Mouse (Mus musculus): ENCODE measurements at regions not wholly inside any gene's neighbourhood (a gene's known extent, or its start where the extent isn't known, plus 50 kb on each side); places are given as distances from the start of the nearest gene placed in this dataset.

GRCm38 (mm10) chr17:61127767-61128166, 1753.3 kb downstream of the Efna5 start:
- no peak for ATAC-seq (ENCODE audit: low FRiP score)
- H3K27me3 ChIP-seq (ENCODE audit: insufficient read depth, low read length), result no peaks in the 10 kb centered on the region
- no peak overlapping the region for H3K9ac ChIP-seq (replicated peaks; ENCODE audit: low read length, poor library complexity, severe bottlenecking)
- DNase-seq (ENCODE audit: low spot score), result no peak
- H3K4me1 ChIP-seq (ENCODE audit: insufficient read depth, low read length), result no peaks in the 10 kb centered on the region
- no peaks in the 10 kb centered on the region for H3K36me3 ChIP-seq (ENCODE audit: insufficient read depth, low read length)
- no peaks in the 10 kb centered on the region for H3K9me3 ChIP-seq (ENCODE audit: low read length)
- H3K4me2 ChIP-seq (ENCODE audit: low read depth, low read length, poor library complexity, severe bottlenecking), result no peak overlapping the region
- no peak for TF ChIP-seq CTCF (IDR thresholded peaks at IDR 0.05)
- H3K4me3 ChIP-seq (ENCODE audit: low read depth, low read length), result no peak overlapping the region
- WGBS, result 80% methylated on average over 1 of the region's 1 CpGs
- no peak overlapping the region for H3K27ac ChIP-seq (ENCODE audit: low read depth, low read length)

DNA sequence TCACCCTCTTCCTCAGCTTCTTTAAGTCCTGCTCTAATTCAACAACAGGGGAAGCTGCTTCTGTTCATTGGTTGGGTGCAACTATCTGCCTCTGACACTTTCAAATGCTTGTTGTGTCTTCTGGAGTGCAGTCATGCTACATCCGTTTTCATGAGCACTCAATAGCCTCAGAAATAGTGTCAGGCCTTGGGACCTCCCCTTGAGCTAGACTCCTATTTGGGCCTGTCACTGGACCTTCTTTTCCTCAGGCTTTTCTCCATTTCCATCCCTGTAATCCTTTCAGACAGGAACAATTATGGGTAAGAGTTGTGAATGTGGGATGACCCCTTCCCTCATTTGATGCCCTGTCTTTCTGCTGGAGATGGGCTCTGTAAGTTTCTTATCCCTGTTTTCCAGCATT, 1774.8 kb downstream of the Efna5 start:
- Histone ChIP-seq H3K4me2 (ENCODE audit: low read depth, low read length, poor library complexity, severe bottlenecking) (no peak overlapping the region), H3K4me3 (ENCODE audit: low read depth, low read length) (no peak overlapping the region), H3K27ac (ENCODE audit: low read depth, low read length) (no peak overlapping the region), H3K9ac (replicated peaks; ENCODE audit: low read length, poor library complexity, severe bottlenecking) (no peak overlapping the region), H3K9me3 (ENCODE audit: low read length) (no peaks in the 10 kb centered on the region), H3K4me1 (ENCODE audit: insufficient read depth, low read length) (no peaks in the 10 kb centered on the region), H3K36me3 (ENCODE audit: insufficient read depth, low read length) (no peaks in the 10 kb centered on the region), H3K27me3 (ENCODE audit: insufficient read depth, low read length) (no peaks in the 10 kb centered on the region)
- WGBS, result 85% methylated on average over 1 of the region's 1 CpGs
- no peak for TF ChIP-seq CTCF (IDR thresholded peaks at IDR 0.05)
- ATAC-seq (ENCODE audit: low FRiP score) (no peak), DNase-seq (ENCODE audit: low spot score) (no peak)

DNA sequence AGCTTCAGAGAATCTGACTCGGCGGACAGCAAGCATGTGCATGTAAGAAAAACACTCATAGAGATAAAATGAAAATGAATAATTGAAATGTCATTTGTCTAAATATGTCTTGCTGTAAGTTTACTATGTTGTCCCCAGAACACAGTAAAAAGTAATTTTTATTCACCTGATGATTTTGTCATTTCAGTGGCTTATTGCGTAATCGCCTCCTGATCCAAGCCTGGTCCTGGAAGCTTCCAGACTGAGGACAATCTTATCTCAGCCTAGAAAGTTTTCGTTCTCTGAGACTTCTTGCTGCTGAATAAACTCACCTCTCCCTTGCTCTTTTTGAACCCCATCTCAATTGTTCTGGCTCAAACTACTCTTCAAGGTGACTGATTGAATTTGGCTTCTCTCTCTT, 1820.7 kb downstream of the Efna5 start:
- no peak for ATAC-seq (ENCODE audit: low FRiP score)
- Histone ChIP-seq H3K27ac (ENCODE audit: low read depth, low read length) (no peak overlapping the region), H3K4me3 (ENCODE audit: low read depth, low read length) (no peak overlapping the region), H3K9me3 (ENCODE audit: low read length) (no peaks in the 10 kb centered on the region), H3K27me3 (ENCODE audit: insufficient read depth, low read length) (no peaks in the 10 kb centered on the region), H3K4me2 (ENCODE audit: low read depth, low read length, poor library complexity, severe bottlenecking) (no peak overlapping the region), H3K9ac (replicated peaks; ENCODE audit: low read length, poor library complexity, severe bottlenecking) (no peak overlapping the region), H3K36me3 (ENCODE audit: insufficient read depth, low read length) (no peaks in the 10 kb centered on the region), H3K4me1 (ENCODE audit: insufficient read depth, low read length) (no peaks in the 10 kb centered on the region)
- 94% methylated on average over 5 of the region's 5 CpGs for WGBS
- DNase-seq (ENCODE audit: low spot score), result no peak
- TF ChIP-seq CTCF (IDR thresholded peaks at IDR 0.05), result no peak

- H3K36me3 ChIP-seq (ENCODE audit: insufficient read depth, low read length), result no peaks in the 10 kb centered on the region
- no peak overlapping the region for H3K4me2 ChIP-seq (ENCODE audit: low read depth, low read length, poor library complexity, severe bottlenecking)
- no peak for TF ChIP-seq CTCF (IDR thresholded peaks at IDR 0.05)
- no peak overlapping the region for H3K4me3 ChIP-seq (ENCODE audit: low read depth, low read length)
- ATAC-seq (ENCODE audit: low FRiP score) (no peak), DNase-seq (ENCODE audit: low spot score) (no peak)
- no peak overlapping the region for H3K9ac ChIP-seq (replicated peaks; ENCODE audit: low read length, poor library complexity, severe bottlenecking)
- H3K4me1 ChIP-seq (ENCODE audit: insufficient read depth, low read length), result no peaks in the 10 kb centered on the region
- H3K27ac ChIP-seq (ENCODE audit: low read depth, low read length), result no peak overlapping the region
- no peaks in the 10 kb centered on the region for H3K27me3 ChIP-seq (ENCODE audit: insufficient read depth, low read length)
- WGBS, result 100% methylated on average over 2 of the region's 2 CpGs
- no peaks in the 10 kb centered on the region for H3K9me3 ChIP-seq (ENCODE audit: low read length)
These were observed 1822.6 kb downstream of the Efna5 start for GRCm38 (mm10) chr17:61058471-61058870.

- no peak overlapping the region for H3K4me3 ChIP-seq (ENCODE audit: low read depth, low read length)
- no peaks in the 10 kb centered on the region for H3K9me3 ChIP-seq (ENCODE audit: low read length)
- no peak for TF ChIP-seq CTCF (IDR thresholded peaks at IDR 0.05)
- WGBS, result 29% methylated on average over 4 of the region's 4 CpGs
- H3K27ac ChIP-seq (ENCODE audit: low read depth, low read length), result no peak overlapping the region
- no peak overlapping the region for H3K4me2 ChIP-seq (ENCODE audit: low read depth, low read length, poor library complexity, severe bottlenecking)
- no peaks in the 10 kb centered on the region for H3K36me3 ChIP-seq (ENCODE audit: insufficient read depth, low read length)
- no peak for DNase-seq (ENCODE audit: low spot score)
- H3K9ac ChIP-seq (replicated peaks; ENCODE audit: low read length, poor library complexity, severe bottlenecking), result no peak overlapping the region
- ATAC-seq (ENCODE audit: low FRiP score), result no peak
- no peaks in the 10 kb centered on the region for H3K27me3 ChIP-seq (ENCODE audit: insufficient read depth, low read length)
- H3K4me1 ChIP-seq (ENCODE audit: insufficient read depth, low read length), result no peaks in the 10 kb centered on the region
These were observed 1847.4 kb downstream of the Efna5 start for GRCm38 (mm10) chr17:61033544-61034251.

DNA sequence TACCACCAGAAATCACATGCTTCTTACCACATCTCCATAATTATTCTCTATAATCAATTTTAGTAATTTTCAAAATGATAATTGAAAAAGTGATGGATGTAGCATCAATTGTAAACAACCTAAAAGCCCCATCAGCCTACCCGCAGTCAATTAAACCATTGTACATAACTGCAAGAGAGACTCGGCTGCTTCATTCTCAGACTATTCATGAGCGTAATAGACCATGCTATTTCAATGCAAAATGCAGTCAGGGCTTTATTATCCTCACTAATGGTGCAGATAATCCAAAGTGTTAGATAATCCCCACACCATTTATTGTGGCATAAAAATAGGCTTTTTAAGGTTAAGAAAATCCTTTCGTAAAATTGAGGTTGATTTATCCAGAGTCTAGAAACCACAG, 1862.5 kb downstream of the Efna5 start:
- Histone ChIP-seq H3K4me2 (ENCODE audit: low read depth, low read length, poor library complexity, severe bottlenecking) (no peak overlapping the region), H3K4me3 (ENCODE audit: low read depth, low read length) (no peak overlapping the region), H3K36me3 (ENCODE audit: insufficient read depth, low read length) (no peaks in the 10 kb centered on the region), H3K9ac (replicated peaks; ENCODE audit: low read length, poor library complexity, severe bottlenecking) (no peak overlapping the region), H3K27ac (ENCODE audit: low read depth, low read length) (no peak overlapping the region), H3K9me3 (ENCODE audit: low read length) (no peaks in the 10 kb centered on the region), H3K4me1 (ENCODE audit: insufficient read depth, low read length) (no peaks in the 10 kb centered on the region), H3K27me3 (ENCODE audit: insufficient read depth, low read length) (no peaks in the 10 kb centered on the region)
- no peak for DNase-seq (ENCODE audit: low spot score)
- no peak for ATAC-seq (ENCODE audit: low FRiP score)
- WGBS, result 42% methylated on average over 4 of the region's 4 CpGs
- TF ChIP-seq CTCF (IDR thresholded peaks at IDR 0.05), result no peak
